Mouse (Mus musculus): ENCODE measurements around the gene Actn4. TPM values are rescaled to one million over a fixed set of nuclear protein-coding genes. Genes with fewer than 3 reads are reported as not detected.
A peak's percentile ranks its signal among the peaks of the same experiment; 100 is the strongest.

Gene Actn4
- total and polyA plus RNA-seq, 3 experiments: 60.5 to 267 TPM; not detected in 1

- no peak for TF ChIP-seq USF1 (IDR thresholded peaks at IDR 0.05; ENCODE audit: low read depth, low read length)
- no peak for TF ChIP-seq CHD1 (IDR thresholded peaks at IDR 0.05; ENCODE audit: low read depth, low read length)
- TF ChIP-seq ETS1 (IDR thresholded peaks at IDR 0.05; ENCODE audit: low read depth, low read length): peak; percentile 35; the same call in 1 of the 2 replicates
- TF ChIP-seq POLR2AphosphoS5 (IDR thresholded peaks at IDR 0.05; ENCODE audit: borderline replicate concordance, low read depth, low read length): no peak
- TF ChIP-seq RCOR1 (IDR thresholded peaks at IDR 0.05; ENCODE audit: low read depth, low read length): no peak; the same call in none of the 2 replicates
- TF ChIP-seq MAZ (IDR thresholded peaks at IDR 0.05; ENCODE audit: low read depth, low read length): no peak
- no peak for TF ChIP-seq NRF1 (IDR thresholded peaks at IDR 0.05; ENCODE audit: insufficient read depth, low read depth, low read length, poor library complexity, severe bottlenecking)
- TF ChIP-seq ZNF384 (IDR thresholded peaks at IDR 0.05; ENCODE audit: low read depth, low read length): peak; percentile 95
- no peak for TF ChIP-seq MAFK (IDR thresholded peaks at IDR 0.05; ENCODE audit: borderline replicate concordance, low read depth, low read length)
- TF ChIP-seq BHLHE40 (IDR thresholded peaks at IDR 0.05; ENCODE audit: borderline replicate concordance, low read depth, low read length): no peak
- H3K4me1 ChIP-seq (ENCODE audit: control insufficient read depth in 1 of 2, insufficient read depth in 2 of 2, low read length in 2 of 2): peaks cover 27 to 37% of the 10 kb centered on the region in 2 experiments
- no peaks in the 10 kb centered on the region for H3K27me3 ChIP-seq (ENCODE audit: control insufficient read depth in 1 of 2, insufficient read depth in 2 of 2, low read length in 2 of 2)
- H3K36me3 ChIP-seq (ENCODE audit: control insufficient read depth in 1 of 2, insufficient read depth in 2 of 2, low read length in 2 of 2): peaks cover 10 to 67% of the 10 kb centered on the region in 2 experiments
- no peak overlapping the region for H3K4me3 ChIP-seq (ENCODE audit: control insufficient read depth in 1 of 2, insufficient read depth in 1 of 2, low read depth in 2 of 2, low read length in 2 of 2)
- no peak overlapping the region for H3K9ac ChIP-seq (ENCODE audit: control insufficient read depth, low read depth, low read length, poor library complexity, severe bottlenecking)
- H3K27ac ChIP-seq (ENCODE audit: control insufficient read depth, low read depth, low read length): no peak overlapping the region
- DNase-seq (ENCODE audit: low read depth, low spot score): peak; percentile 75
- no peaks in the 10 kb centered on the region for H3K9me3 ChIP-seq (replicated peaks; ENCODE audit: insufficient read depth, low read length)
- H3K79me2 ChIP-seq (ENCODE audit: control insufficient read depth, insufficient read depth, low read length, poor library complexity): peaks cover 74% of the 10 kb centered on the region
Measured at GRCm38 (mm10) chr7:28952786-28953185, 9.4 kb downstream of the Actn4 start.

DNA sequence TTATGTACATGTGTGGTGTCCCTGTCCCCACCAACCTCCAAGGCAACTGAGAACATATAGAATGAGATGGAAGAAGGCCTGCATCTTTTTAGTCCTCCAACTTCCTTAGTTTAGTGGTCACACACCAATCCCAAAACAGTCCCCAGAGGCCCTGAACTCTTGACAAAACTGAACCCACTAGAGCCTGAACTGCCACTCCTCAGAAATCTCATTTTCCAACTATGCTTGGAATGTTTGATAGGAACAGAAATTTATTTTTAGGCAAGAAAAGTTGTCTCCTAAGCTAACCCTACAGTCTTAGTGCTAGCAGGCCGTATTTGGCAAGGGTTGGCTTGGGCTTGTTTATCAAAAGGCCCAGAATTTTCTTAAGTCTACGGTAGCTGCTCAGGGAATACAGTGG, 10.4 kb downstream of the Actn4 start:
- Histone ChIP-seq H3K27ac (ENCODE audit: control insufficient read depth, low read depth, low read length) (no peak overlapping the region), H3K9me3 (replicated peaks; ENCODE audit: insufficient read depth, low read length) (no peaks in the 10 kb centered on the region), H3K4me1 (ENCODE audit: control insufficient read depth in 1 of 2, insufficient read depth in 2 of 2, low read length in 2 of 2) (peaks cover 20 to 32% of the 10 kb centered on the region in 2 experiments), H3K79me2 (ENCODE audit: control insufficient read depth, insufficient read depth, low read length, poor library complexity) (peaks cover 72% of the 10 kb centered on the region), H3K4me3 (ENCODE audit: control insufficient read depth in 1 of 2, insufficient read depth in 1 of 2, low read depth in 2 of 2, low read length in 2 of 2) (no peak overlapping the region), H3K9ac (ENCODE audit: control insufficient read depth, low read depth, low read length, poor library complexity, severe bottlenecking) (no peak overlapping the region), H3K36me3 (ENCODE audit: control insufficient read depth in 1 of 2, insufficient read depth in 2 of 2, low read length in 2 of 2) (peaks cover 11 to 57% of the 10 kb centered on the region in 2 experiments), H3K27me3 (ENCODE audit: control insufficient read depth in 1 of 2, insufficient read depth in 2 of 2, low read length in 2 of 2) (no peaks in the 10 kb centered on the region)
- TF ChIP-seq NELFE (IDR thresholded peaks at IDR 0.05; ENCODE audit: low read depth, low read length) (no peak), RAD21 (IDR thresholded peaks at IDR 0.05; ENCODE audit: low read depth, low read length) (no peak), POLR2AphosphoS5 (IDR thresholded peaks at IDR 0.05; ENCODE audit: borderline replicate concordance, low read depth, low read length) (no peak), GABPA (IDR thresholded peaks at IDR 0.05; ENCODE audit: low read depth, low read length) (no peak), NRF1 (IDR thresholded peaks at IDR 0.05; ENCODE audit: insufficient read depth, low read depth, low read length, poor library complexity, severe bottlenecking) (no peak), USF2 (IDR thresholded peaks at IDR 0.05; ENCODE audit: borderline replicate concordance in 1 of 2, insufficient read depth in 1 of 2, low read depth in 1 of 2, low read length in 2 of 2) (no peak), KAT2A (conservative IDR thresholded peaks at IDR 0.05; ENCODE audit: low read depth, low read length) (no peak), MYC (IDR thresholded peaks at IDR 0.05; ENCODE audit: low read depth, low read length) (no peak), RCOR1 (IDR thresholded peaks at IDR 0.05; ENCODE audit: low read depth, low read length) (no peak), POLR2A (IDR thresholded peaks at IDR 0.05; ENCODE audit: control insufficient read depth in 1 of 2, insufficient read depth in 1 of 2, low read depth in 1 of 2, low read length in 2 of 2, poor library complexity in 1 of 2) (no peak), SMC3 (IDR thresholded peaks at IDR 0.05; ENCODE audit: low read depth, low read length) (no peak), SIN3A (IDR thresholded peaks at IDR 0.05; ENCODE audit: low read length) (no peak), ZNF384 (IDR thresholded peaks at IDR 0.05; ENCODE audit: low read depth, low read length) (no peak), POLR2AphosphoS2 (IDR thresholded peaks at IDR 0.05; ENCODE audit: low read length) (no peak), TAL1 (IDR thresholded peaks at IDR 0.05; ENCODE audit: low read length) (no peak), HCFC1 (IDR thresholded peaks at IDR 0.05; ENCODE audit: low read depth, low read length) (no peak), ZKSCAN1 (IDR thresholded peaks at IDR 0.05; ENCODE audit: low read depth, low read length) (no peak), MEF2A (IDR thresholded peaks at IDR 0.05; ENCODE audit: extremely low read depth, insufficient replicate concordance, low read depth, low read length, poor library complexity, severe bottlenecking) (no peak), TCF12 (IDR thresholded peaks at IDR 0.05; ENCODE audit: low read depth, low read length) (no peak)
- DNase-seq (ENCODE audit: low read depth, low spot score): no peak

Measured in MEL (cell line).